Mouse (Mus musculus): Measurements from ENCODE around the gene Itgb1bp2. TPM values are rescaled to one million over a fixed set of nuclear protein-coding genes. Genes with fewer than 3 reads are reported as not detected.
"Not testable (repeated sequence)": the region's sequence is repeated elsewhere in the genome, so short reads cannot be mapped to it uniquely, and the experiment has no call there.

The Itgb1bp2 gene
- polyA plus RNA-seq, 1 experiment from 2014 or later, result 1.5 TPM

DNA sequence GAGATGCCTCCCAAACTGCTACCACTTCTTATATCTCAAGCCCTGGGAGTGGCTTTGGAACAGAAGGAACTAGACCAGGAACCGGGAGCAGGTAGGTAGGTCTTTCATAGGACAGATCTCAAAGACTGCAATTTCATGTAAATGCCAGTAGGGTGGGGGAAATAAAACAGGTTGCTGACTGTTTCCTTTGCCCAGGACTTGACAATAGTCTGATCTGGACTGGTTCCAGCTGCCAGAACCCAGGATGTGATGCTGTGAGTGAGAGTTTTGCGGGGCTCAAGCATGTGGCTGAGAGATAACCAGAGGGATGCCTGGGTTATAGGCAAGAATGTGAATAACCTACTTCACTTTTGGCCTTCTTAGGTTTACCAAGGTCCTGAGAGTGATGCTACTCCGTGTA is 2.7 kb downstream of the Itgb1bp2 start:
- Histone ChIP-seq H3K27me3 (no peaks in the 10 kb centered on the region), H3K36me3 (peaks cover 40% of the 10 kb centered on the region)
- WGBS (ENCODE audit: insufficient replicate concordance), result 67% methylated on average over 3 of the region's 3 CpGs

DNA sequence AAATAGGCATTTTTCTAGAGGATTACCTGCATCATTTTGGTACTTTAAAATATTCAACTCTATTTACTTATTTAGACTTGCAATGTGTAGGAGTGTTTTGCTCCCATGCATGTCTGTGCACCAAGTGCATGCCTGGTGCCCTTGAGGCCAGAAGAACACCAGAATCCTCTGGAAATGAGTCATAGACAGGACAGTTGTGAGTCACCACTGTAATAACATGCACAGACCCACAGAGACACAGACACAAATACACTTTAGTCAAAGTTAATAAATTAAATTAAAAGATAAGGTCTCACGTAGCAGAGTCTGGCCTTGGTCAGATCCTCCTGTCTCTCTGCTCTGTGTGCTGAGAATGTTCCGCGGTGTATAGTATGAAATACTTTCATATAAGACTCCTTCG is 23.3 kb downstream of the Itgb1bp2 start:
- H3K4me2 ChIP-seq, result no peak overlapping the region
- WGBS (ENCODE audit: insufficient replicate concordance), result 74% methylated on average over 4 of the region's 4 CpGs
- H3K36me3 ChIP-seq, result peaks cover 5% of the 10 kb centered on the region; the same call in 1 of the 2 replicates

More for the DNA sequence above, 2.7 kb downstream of the Itgb1bp2 start:
- H3K4me1 ChIP-seq (replicated peaks), result no peaks in the 10 kb centered on the region
- no peak overlapping the region for H3K4me3 ChIP-seq (replicated peaks)
- no peaks in the 10 kb centered on the region for H3K9me3 ChIP-seq (replicated peaks)
- H3K9ac ChIP-seq, result no peak overlapping the region
- H3K27ac ChIP-seq, result no peak overlapping the region
- DNase-seq, result no peak
- ATAC-seq (ENCODE audit: low read depth), result no peak
- no peak overlapping the region for H3K4me2 ChIP-seq

DNA sequence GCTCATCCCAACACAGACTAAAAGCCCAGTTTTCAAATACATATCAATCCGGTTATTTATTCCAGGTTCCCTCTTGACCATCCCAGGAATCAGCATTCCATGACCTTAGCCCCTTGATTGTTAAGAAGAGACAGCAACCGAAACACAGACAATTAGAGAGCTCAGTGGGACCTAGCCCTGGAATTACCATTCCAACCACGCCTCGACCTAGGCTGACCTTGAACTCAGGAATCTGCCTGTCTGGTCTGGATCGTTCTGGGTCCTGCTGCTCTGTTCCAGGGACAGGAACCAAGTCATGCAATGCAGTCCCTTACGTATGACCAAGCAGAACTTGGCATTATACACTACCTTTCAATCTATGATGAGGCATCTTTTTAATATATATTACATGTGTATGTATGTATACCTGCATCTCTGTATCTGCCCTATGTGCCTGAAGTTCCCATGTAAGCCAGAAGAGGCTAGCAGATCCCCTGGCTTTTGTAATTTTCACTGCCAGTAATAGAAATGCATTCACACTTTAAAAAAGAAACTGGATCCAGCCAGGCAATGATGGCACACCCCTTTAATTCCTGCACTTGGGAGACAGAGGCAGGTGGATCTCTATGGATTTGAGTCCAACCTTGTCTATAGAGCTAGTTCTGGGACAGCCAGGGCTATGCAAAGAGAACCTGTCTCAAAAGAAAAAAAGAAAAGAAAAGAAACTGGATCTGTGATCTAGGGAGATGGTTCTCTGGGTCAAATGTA is 32.9 kb downstream of the Itgb1bp2 start:
- Histone ChIP-seq H3K27ac (no peak overlapping the region), H3K9me3 (replicated peaks) (no peaks in the 10 kb centered on the region), H3K9ac (no peak overlapping the region), H3K4me2 (no peak overlapping the region), H3K4me3 (replicated peaks) (no peak overlapping the region), H3K4me1 (replicated peaks) (no peaks in the 10 kb centered on the region), H3K27me3 (no peaks in the 10 kb centered on the region), H3K36me3 (0 out of 2 replicates have a peak, but pooled peaks cover 4% of the 10 kb centered on the region)
- WGBS (ENCODE audit: insufficient replicate concordance), result 67% methylated on average over 6 of the region's 6 CpGs
- no peak for DNase-seq
- no peak for ATAC-seq (ENCODE audit: low read depth)

More for the DNA sequence above, 23.3 kb downstream of the Itgb1bp2 start:
- Histone ChIP-seq H3K4me1 (replicated peaks) (no peaks in the 10 kb centered on the region), H3K27ac (no peak overlapping the region), H3K27me3 (no peaks in the 10 kb centered on the region), H3K9ac (no peak overlapping the region), H3K9me3 (replicated peaks) (no peaks in the 10 kb centered on the region), H3K4me3 (replicated peaks) (no peak overlapping the region)
- DNase-seq (no peak), ATAC-seq (ENCODE audit: low read depth) (no peak)

- DNase-seq, result peak; percentile 3
- H3K4me2 ChIP-seq; H3K36me3 ChIP-seq; H3K9ac ChIP-seq; H3K27ac ChIP-seq; H3K27me3 ChIP-seq; ATAC-seq (ENCODE audit: low read depth); H3K4me1 ChIP-seq (replicated peaks); H3K9me3 ChIP-seq (replicated peaks); H3K4me3 ChIP-seq (replicated peaks): not testable (repeated sequence)
- 26% methylated on average over 10 of the region's 12 CpGs for WGBS (ENCODE audit: insufficient replicate concordance)
Measured at GRCm38 (mm10) chrX:101486487-101487152, 37.7 kb downstream of the Itgb1bp2 start.

Other genes starting within 250 kb of the Itgb1bp2 start
- 17.7 and 21.9 TPM in 2 replicates for gene Snx12, start 226.5 kb upstream of the Itgb1bp2 start, polyA plus RNA-seq (2015; fragmentation: Nextera tagmentation; extraction: Ambion mirVana)
- 1.5 TPM in 2 replicates for gene Foxo4, start 194.6 kb upstream of the Itgb1bp2 start, polyA plus RNA-seq (2015; fragmentation: Nextera tagmentation; extraction: Ambion mirVana)
- gene Gm614, start 185.1 kb upstream of the Itgb1bp2 start, polyA plus RNA-seq (2015; fragmentation: Nextera tagmentation; extraction: Ambion mirVana), result not detected in 2 replicates
- gene Il2rg, start 180.8 kb upstream of the Itgb1bp2 start, polyA plus RNA-seq (2015; fragmentation: Nextera tagmentation; extraction: Ambion mirVana), result 9.0 and 11.4 TPM in 2 replicates
- 0.08 TPM in 1 of 2 replicates, not detected in the other for gene Gm20489, start 180.1 kb upstream of the Itgb1bp2 start, polyA plus RNA-seq (2015; fragmentation: Nextera tagmentation; extraction: Ambion mirVana)
- 18.4 and 21.1 TPM in 2 replicates for gene Med12, start 175.1 kb upstream of the Itgb1bp2 start, polyA plus RNA-seq (2015; fragmentation: Nextera tagmentation; extraction: Ambion mirVana)
- gene Nlgn3, start 149.9 kb upstream of the Itgb1bp2 start, polyA plus RNA-seq (2015; fragmentation: Nextera tagmentation; extraction: Ambion mirVana), result 0.14 and 0.21 TPM in 2 replicates
- 50.0 and 53.6 TPM in 2 replicates for gene Gjb1, start 72.7 kb upstream of the Itgb1bp2 start, polyA plus RNA-seq (2015; fragmentation: Nextera tagmentation; extraction: Ambion mirVana)
- gene Zmym3, start 28.2 kb upstream of the Itgb1bp2 start, polyA plus RNA-seq (2015; fragmentation: Nextera tagmentation; extraction: Ambion mirVana), result 6.8 and 7.8 TPM in 2 replicates
- gene Nono, start 19.8 kb upstream of the Itgb1bp2 start, polyA plus RNA-seq (2015; fragmentation: Nextera tagmentation; extraction: Ambion mirVana), result 138 and 169 TPM in 2 replicates
- gene Taf1, start 83.6 kb downstream of the Itgb1bp2 start, polyA plus RNA-seq (2015; fragmentation: Nextera tagmentation; extraction: Ambion mirVana), result 7.3 and 8.3 TPM in 2 replicates
- 44.1 and 54.1 TPM in 2 replicates for gene Ogt, start 191.0 kb downstream of the Itgb1bp2 start, polyA plus RNA-seq (2015; fragmentation: Nextera tagmentation; extraction: Ambion mirVana)

All from liver, embryonic 13.5 days (tissue).